Mouse (Mus musculus): ENCODE results near the gene A2m. TPM values are rescaled to one million over a fixed set of nuclear protein-coding genes. Genes with fewer than 3 reads are reported as not detected.

The A2m gene
- 1.5 and 15.7 TPM in 2 replicates for polyA plus RNA-seq (2014; fragmentation: Nextera tagmentation; extraction: Ambion mirVana)

GRCm38 (mm10) chr6:121635076-121635475, at the start of gene A2m:
A2m (plus strand) TSS chr6:121635376.
- H3K27ac ChIP-seq (ENCODE audit: low read depth, low read length) = no peak within 1 kb of the TSS
- H3K4me3 ChIP-seq (ENCODE audit: low read depth, low read length) = no peak within 1 kb of the TSS
- no peak within 1 kb of the TSS for H3K9ac ChIP-seq (replicated peaks; ENCODE audit: low read depth, low read length)
- no peaks in the 10 kb centered on the region for H3K9me3 ChIP-seq (ENCODE audit: control insufficient read depth, low read length)
- no peaks in the 10 kb centered on the region for H3K4me1 ChIP-seq (ENCODE audit: control insufficient read depth, insufficient read depth, low read length)
- H3K27me3 ChIP-seq (ENCODE audit: control insufficient read depth, insufficient read depth, low read length) = no peaks in the 10 kb centered on the region
- ATAC-seq (ENCODE audit: low read depth) = no peak
- no peaks in the 10 kb centered on the region for H3K36me3 ChIP-seq (ENCODE audit: control insufficient read depth, insufficient read depth, low read length)
- WGBS = 90% methylated on average over 8 of the region's 8 CpGs
- peak within 1 kb of the TSS; percentile 15 for H3K4me2 ChIP-seq (ENCODE audit: low read depth, low read length)

GRCm38 (mm10) chr6:121590131-121590530, 45.0 kb upstream of the A2m start:
- Histone ChIP-seq H3K27ac (ENCODE audit: low read depth, low read length) (no peak overlapping the region), H3K27me3 (ENCODE audit: control insufficient read depth, insufficient read depth, low read length) (no peaks in the 10 kb centered on the region), H3K36me3 (ENCODE audit: control insufficient read depth, insufficient read depth, low read length) (no peaks in the 10 kb centered on the region), H3K4me1 (ENCODE audit: control insufficient read depth, insufficient read depth, low read length) (no peaks in the 10 kb centered on the region), H3K4me3 (ENCODE audit: low read depth, low read length) (no peak overlapping the region), H3K9me3 (ENCODE audit: control insufficient read depth, low read length) (no peaks in the 10 kb centered on the region), H3K4me2 (ENCODE audit: low read depth, low read length) (no peak overlapping the region), H3K9ac (replicated peaks; ENCODE audit: low read depth, low read length) (no peak overlapping the region)
- WGBS = 53% methylated on average over 1 of the region's 1 CpGs
- no peak for ATAC-seq (ENCODE audit: low read depth)

GRCm38 (mm10) chr6:121600927-121601326, 34.2 kb upstream of the A2m start:
- WGBS = 85% methylated on average over 1 of the region's 1 CpGs
- no peaks in the 10 kb centered on the region for H3K9me3 ChIP-seq (ENCODE audit: control insufficient read depth, low read length)
- H3K4me1 ChIP-seq (ENCODE audit: control insufficient read depth, insufficient read depth, low read length) = no peaks in the 10 kb centered on the region
- no peak overlapping the region for H3K4me2 ChIP-seq (ENCODE audit: low read depth, low read length)
- H3K27me3 ChIP-seq (ENCODE audit: control insufficient read depth, insufficient read depth, low read length) = no peaks in the 10 kb centered on the region
- H3K4me3 ChIP-seq (ENCODE audit: low read depth, low read length) = no peak overlapping the region
- ATAC-seq (ENCODE audit: low read depth) = no peak
- H3K36me3 ChIP-seq (ENCODE audit: control insufficient read depth, insufficient read depth, low read length) = no peaks in the 10 kb centered on the region
- no peak overlapping the region for H3K27ac ChIP-seq (ENCODE audit: low read depth, low read length)
- H3K9ac ChIP-seq (replicated peaks; ENCODE audit: low read depth, low read length) = no peak overlapping the region

- Histone ChIP-seq H3K4me3 (ENCODE audit: low read depth, low read length) (no peak overlapping the region), H3K27ac (ENCODE audit: low read depth, low read length) (no peak overlapping the region), H3K9ac (replicated peaks; ENCODE audit: low read depth, low read length) (no peak overlapping the region), H3K4me2 (ENCODE audit: low read depth, low read length) (no peak overlapping the region), H3K36me3 (ENCODE audit: control insufficient read depth, insufficient read depth, low read length) (no peaks in the 10 kb centered on the region), H3K4me1 (ENCODE audit: control insufficient read depth, insufficient read depth, low read length) (no peaks in the 10 kb centered on the region), H3K27me3 (ENCODE audit: control insufficient read depth, insufficient read depth, low read length) (no peaks in the 10 kb centered on the region), H3K9me3 (ENCODE audit: control insufficient read depth, low read length) (no peaks in the 10 kb centered on the region)
- no peak for ATAC-seq (ENCODE audit: low read depth)
Measured at GRCm38 (mm10) chr6:121607861-121608260, 27.3 kb upstream of the A2m start.

GRCm38 (mm10) chr6:121611796-121612195, 23.4 kb upstream of the A2m start:
- H3K4me1 ChIP-seq (ENCODE audit: control insufficient read depth, insufficient read depth, low read length) = no peaks in the 10 kb centered on the region
- no peaks in the 10 kb centered on the region for H3K27me3 ChIP-seq (ENCODE audit: control insufficient read depth, insufficient read depth, low read length)
- no peaks in the 10 kb centered on the region for H3K9me3 ChIP-seq (ENCODE audit: control insufficient read depth, low read length)
- 45% methylated on average over 3 of the region's 3 CpGs for WGBS
- ATAC-seq (ENCODE audit: low read depth) = no peak
- H3K9ac ChIP-seq (replicated peaks; ENCODE audit: low read depth, low read length) = no peak overlapping the region
- no peaks in the 10 kb centered on the region for H3K36me3 ChIP-seq (ENCODE audit: control insufficient read depth, insufficient read depth, low read length)
- no peak overlapping the region for H3K4me3 ChIP-seq (ENCODE audit: low read depth, low read length)
- no peak overlapping the region for H3K27ac ChIP-seq (ENCODE audit: low read depth, low read length)
- H3K4me2 ChIP-seq (ENCODE audit: low read depth, low read length) = no peak overlapping the region

GRCm38 (mm10) chr6:121617476-121617875, 17.7 kb upstream of the A2m start:
- no peak overlapping the region for H3K4me2 ChIP-seq (ENCODE audit: low read depth, low read length)
- no peaks in the 10 kb centered on the region for H3K36me3 ChIP-seq (ENCODE audit: control insufficient read depth, insufficient read depth, low read length)
- no peak overlapping the region for H3K4me3 ChIP-seq (ENCODE audit: low read depth, low read length)
- no peak overlapping the region for H3K27ac ChIP-seq (ENCODE audit: low read depth, low read length)
- ATAC-seq (ENCODE audit: low read depth) = no peak
- no peaks in the 10 kb centered on the region for H3K27me3 ChIP-seq (ENCODE audit: control insufficient read depth, insufficient read depth, low read length)
- no peaks in the 10 kb centered on the region for H3K9me3 ChIP-seq (ENCODE audit: control insufficient read depth, low read length)
- WGBS = 41% methylated on average over 3 of the region's 3 CpGs
- no peak overlapping the region for H3K9ac ChIP-seq (replicated peaks; ENCODE audit: low read depth, low read length)
- no peaks in the 10 kb centered on the region for H3K4me1 ChIP-seq (ENCODE audit: control insufficient read depth, insufficient read depth, low read length)

GRCm38 (mm10) chr6:121622525-121622924, 12.7 kb upstream of the A2m start:
- H3K4me1 ChIP-seq (ENCODE audit: control insufficient read depth, insufficient read depth, low read length) = no peaks in the 10 kb centered on the region
- no peak overlapping the region for H3K4me3 ChIP-seq (ENCODE audit: low read depth, low read length)
- 84% methylated on average over 2 of the region's 2 CpGs for WGBS
- H3K9ac ChIP-seq (replicated peaks; ENCODE audit: low read depth, low read length) = no peak overlapping the region
- no peak overlapping the region for H3K27ac ChIP-seq (ENCODE audit: low read depth, low read length)
- H3K27me3 ChIP-seq (ENCODE audit: control insufficient read depth, insufficient read depth, low read length) = no peaks in the 10 kb centered on the region
- H3K9me3 ChIP-seq (ENCODE audit: control insufficient read depth, low read length) = no peaks in the 10 kb centered on the region
- no peak for ATAC-seq (ENCODE audit: low read depth)
- H3K4me2 ChIP-seq (ENCODE audit: low read depth, low read length) = no peak overlapping the region
- H3K36me3 ChIP-seq (ENCODE audit: control insufficient read depth, insufficient read depth, low read length) = no peaks in the 10 kb centered on the region

- H3K4me2 ChIP-seq (ENCODE audit: low read depth, low read length) = no peak overlapping the region
- H3K27ac ChIP-seq (ENCODE audit: low read depth, low read length) = no peak overlapping the region
- no peak overlapping the region for H3K4me3 ChIP-seq (ENCODE audit: low read depth, low read length)
- no peaks in the 10 kb centered on the region for H3K27me3 ChIP-seq (ENCODE audit: control insufficient read depth, insufficient read depth, low read length)
- no peak overlapping the region for H3K9ac ChIP-seq (replicated peaks; ENCODE audit: low read depth, low read length)
- no peaks in the 10 kb centered on the region for H3K36me3 ChIP-seq (ENCODE audit: control insufficient read depth, insufficient read depth, low read length)
- WGBS = 82% methylated on average over 13 of the region's 13 CpGs
- no peak for ATAC-seq (ENCODE audit: low read depth)
- H3K9me3 ChIP-seq (ENCODE audit: control insufficient read depth, low read length) = no peaks in the 10 kb centered on the region
- H3K4me1 ChIP-seq (ENCODE audit: control insufficient read depth, insufficient read depth, low read length) = no peaks in the 10 kb centered on the region
Measured at GRCm38 (mm10) chr6:121634520-121634919, 656 bp upstream of the A2m start.

GRCm38 (mm10) chr6:121635878-121636371, 749 bp downstream of the A2m start:
- no peak overlapping the region for H3K27ac ChIP-seq (ENCODE audit: low read depth, low read length)
- no peaks in the 10 kb centered on the region for H3K4me1 ChIP-seq (ENCODE audit: control insufficient read depth, insufficient read depth, low read length)
- ATAC-seq (ENCODE audit: low read depth) = peak; percentile 56; the same call in 1 of the 2 replicates
- no peaks in the 10 kb centered on the region for H3K27me3 ChIP-seq (ENCODE audit: control insufficient read depth, insufficient read depth, low read length)
- no peak overlapping the region for H3K4me3 ChIP-seq (ENCODE audit: low read depth, low read length)
- H3K9ac ChIP-seq (replicated peaks; ENCODE audit: low read depth, low read length) = no peak overlapping the region
- 10% methylated on average over 12 of the region's 12 CpGs for WGBS
- no peaks in the 10 kb centered on the region for H3K36me3 ChIP-seq (ENCODE audit: control insufficient read depth, insufficient read depth, low read length)
- no peaks in the 10 kb centered on the region for H3K9me3 ChIP-seq (ENCODE audit: control insufficient read depth, low read length)
- peak overlapping the region; percentile 15 for H3K4me2 ChIP-seq (ENCODE audit: low read depth, low read length)

All from neural tube, embryonic 14.5 days (tissue).